Mouse (Mus musculus) CH12.LX (cell line): ENCODE data around the gene Zbtb49.

Experiments used
- CHD1 ChIP-seq: IDR thresholded peaks from 2 replicates; pipeline ENCODE4 v1.6.1; 2012; ENCODE audit warnings: low read depth, low read length, improper control_type of control experiment, inconsistent platforms
- CTCF ChIP-seq, 2 experiments: IDR thresholded peaks in 1 of 2; conservative IDR thresholded peaks in 1 of 2; 2 replicates each; pipeline ENCODE4 v1.5.1; 2011 to 2012; ENCODE audit warnings: low read depth in 2 of 2, low read length in 2 of 2, improper control_type of control experiment in 1 of 2, inconsistent platforms in 1 of 2, mild to moderate bottlenecking in 1 of 2, moderate library complexity in 1 of 2
- ELF1 ChIP-seq: IDR thresholded peaks from 2 replicates; pipeline ENCODE4 v1.6.1; 2014; ENCODE audit warnings: low read depth, mild to moderate bottlenecking, inconsistent platforms, low read length, improper control_type of control experiment
- GABPA ChIP-seq: IDR thresholded peaks from 2 replicates; pipeline ENCODE4 v1.6.1; 2012; ENCODE audit warnings: low read depth, low read length, improper control_type of control experiment, inconsistent platforms; ENCODE audit not compliant: insufficient replicate concordance
- POLR2A ChIP-seq: IDR thresholded peaks from 2 replicates; pipeline ENCODE4 v1.6.1; 2011; ENCODE audit warnings: low read depth, mild to moderate bottlenecking, improper control_type of control experiment, low read length
- TBP ChIP-seq: conservative IDR thresholded peaks from 2 replicates; pipeline ENCODE4 v1.6.1; 2011; ENCODE audit warnings: low read depth, low read length, improper control_type of control experiment

GRCm38 (mm10) chr5:38213009-38213408 is 7.2 kb downstream of the Zbtb49 start:
- TF ChIP-seq CTCF (conservative IDR thresholded peaks at IDR 0.05 in 1 of 2, IDR thresholded peaks at IDR 0.05 in 1 of 2; ENCODE audit: low read depth in 2 of 2, low read length in 2 of 2) (no peak), GABPA (no peak), TBP (no peak), POLR2A (no peak), CHD1 (no peak), ELF1 (no peak)
